Mouse (Mus musculus) left cerebral cortex, postnatal 25 days (tissue): Measurements from ENCODE around the gene Dcp1b. TPM values are rescaled to one million over a fixed set of nuclear protein-coding genes. Genes with fewer than 3 reads are reported as not detected.
A peak's percentile ranks its signal among the peaks of the same experiment; 100 is the strongest.
"Not testable (repeated sequence)": the region's sequence is repeated elsewhere in the genome, so short reads cannot be mapped to it uniquely, and the experiment has no call there.

Experiments used
- DNase-seq, 2 experiments: peaks; one replicate each; pipeline ENCODE4 v3.0.0; 2022; ENCODE audit warnings: low spot score in 2 of 2, mixed read lengths in 1 of 2
- intact Hi-C: fragments of 180-260 bp; cut with DNase I; formaldehyde crosslinking; loops from one replicate; pipeline ENCODE4 v1.15.1; 2025
- total RNA-seq, 2 experiments: library from RNA; stranded (reverse); gene quantifications; 2 replicates each; pipeline ENCODE4 v1.2.3; 2021

Gene Dcp1b
- total RNA-seq, 2 experiments from 2014 or later, result 14.7 to 16.5 TPM

DNA sequence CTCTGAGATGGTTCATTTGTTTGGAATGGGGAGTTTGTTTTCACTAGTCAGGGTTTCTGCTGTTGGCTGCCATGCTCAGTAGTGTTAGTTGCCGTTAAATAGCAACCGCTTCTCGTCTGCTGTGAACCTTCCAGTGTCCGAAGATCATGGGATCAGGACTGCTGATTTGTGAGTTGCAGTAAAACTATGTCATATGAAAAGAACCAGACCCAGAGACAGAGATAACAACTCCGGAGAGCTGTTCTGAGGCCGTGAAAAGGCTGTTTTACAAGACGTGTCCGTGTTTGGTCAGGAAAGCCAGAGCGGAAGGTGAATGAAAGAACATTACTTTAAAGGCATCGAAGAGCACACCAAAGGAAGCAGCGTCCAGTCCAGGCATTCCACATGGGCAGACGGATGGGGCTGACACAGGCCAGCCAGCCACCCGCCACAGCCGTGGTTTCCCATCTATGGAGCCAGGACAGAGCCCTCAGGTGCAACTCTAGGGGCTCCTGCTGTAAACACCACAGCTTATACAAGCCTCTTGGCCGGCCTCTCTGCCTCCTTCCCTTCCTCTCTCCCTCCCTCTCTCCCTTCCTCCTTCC, 18.6 kb downstream of the Dcp1b start:
- intact Hi-C loops, result no loop called here
- no peak for DNase-seq

DNA sequence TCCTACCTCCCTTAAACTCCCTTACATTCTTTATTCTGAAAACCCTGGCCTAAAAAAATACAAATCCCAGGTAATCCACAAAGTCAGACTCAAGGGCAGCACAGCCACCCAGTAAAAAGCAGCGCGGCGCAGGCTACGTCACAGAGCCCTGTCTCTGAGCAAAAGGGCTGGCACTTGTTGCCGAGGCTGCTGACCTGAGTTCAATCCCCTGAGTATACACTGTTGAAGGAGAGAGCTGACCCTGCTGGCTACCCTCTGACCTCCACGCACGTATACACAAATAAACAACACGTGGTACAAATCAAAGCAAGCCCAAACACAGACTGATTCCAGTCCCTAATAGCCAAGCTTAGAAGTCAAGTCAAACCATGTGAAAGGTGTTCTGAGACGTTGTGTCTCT, 19.1 kb downstream of the Dcp1b start:
- intact Hi-C loops, result no loop called here

DNA sequence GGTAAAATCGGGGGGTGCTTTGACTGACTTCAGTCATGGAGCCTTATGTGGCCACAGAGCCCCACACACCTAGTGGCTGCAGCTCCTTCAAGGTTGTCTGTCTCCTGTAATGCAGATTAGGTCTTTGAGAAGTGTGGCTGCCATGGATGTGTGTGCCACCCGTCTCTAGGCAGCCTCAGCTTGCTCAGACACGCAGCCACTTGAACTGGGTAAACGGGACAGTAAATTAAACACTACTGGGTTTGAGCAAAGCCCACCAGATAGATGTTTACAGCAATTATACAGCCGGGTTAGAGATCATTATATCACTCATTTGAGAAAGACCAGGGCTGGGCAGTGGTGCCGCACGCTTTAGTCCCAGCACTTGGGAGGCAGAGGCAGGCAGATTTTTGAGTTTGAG, 19.5 kb downstream of the Dcp1b start:
- DNase-seq, result no peak
- intact Hi-C loops, result no loop called here

More for the DNA sequence above, 19.1 kb downstream of the Dcp1b start:
- DNase-seq, result no peak

DNA sequence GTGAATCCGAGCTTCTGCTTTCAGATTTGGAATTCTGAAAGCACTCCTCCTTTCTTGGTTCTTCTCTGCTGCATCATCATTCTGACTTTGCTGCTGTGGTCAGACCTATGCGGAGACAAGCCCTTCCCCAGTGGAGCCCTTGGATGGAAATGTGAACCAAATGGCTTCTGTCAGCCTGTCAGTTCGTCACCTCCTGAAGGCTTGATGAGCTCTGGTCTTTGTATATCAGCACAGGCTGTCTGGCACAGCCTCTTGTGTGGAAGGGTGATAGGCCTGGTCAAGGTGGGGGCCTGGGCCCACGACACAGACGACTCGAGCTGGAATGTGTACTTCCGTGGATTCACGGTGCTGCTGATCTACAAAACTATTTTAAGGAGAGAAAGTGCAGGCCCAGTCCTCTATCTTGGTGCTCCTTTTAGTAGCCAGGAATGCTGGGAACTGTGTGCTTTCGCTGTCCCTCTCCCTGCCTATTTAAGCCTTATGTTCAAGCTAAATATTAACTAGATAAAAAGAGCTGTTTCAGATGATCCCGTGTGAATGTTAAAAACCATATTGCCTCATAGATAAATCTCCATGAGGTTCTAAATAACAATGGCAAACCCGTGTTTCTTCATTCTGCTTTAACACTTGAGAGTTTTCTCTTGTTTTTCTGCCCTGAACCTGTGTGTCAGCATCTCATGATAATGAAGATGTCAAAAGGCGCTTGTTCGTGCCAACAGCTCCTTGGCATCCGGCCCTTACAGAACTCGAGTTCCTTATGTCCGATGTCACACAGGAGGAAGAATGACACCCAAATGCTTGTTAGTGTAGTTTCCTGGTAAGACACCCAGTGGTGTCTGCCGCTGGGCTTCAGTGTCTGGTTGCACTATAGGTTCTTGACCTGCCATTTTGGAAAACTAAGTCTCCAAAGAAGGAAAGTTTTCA, 21.6 kb downstream of the Dcp1b start, which contains the start of gene Cacna1c:
TSS of gene Cacna1c (minus strand) at position 37 of the 924 bp plus-strand sequence.
- intact Hi-C loops, result no loop called here
- no peak for DNase-seq

DNA sequence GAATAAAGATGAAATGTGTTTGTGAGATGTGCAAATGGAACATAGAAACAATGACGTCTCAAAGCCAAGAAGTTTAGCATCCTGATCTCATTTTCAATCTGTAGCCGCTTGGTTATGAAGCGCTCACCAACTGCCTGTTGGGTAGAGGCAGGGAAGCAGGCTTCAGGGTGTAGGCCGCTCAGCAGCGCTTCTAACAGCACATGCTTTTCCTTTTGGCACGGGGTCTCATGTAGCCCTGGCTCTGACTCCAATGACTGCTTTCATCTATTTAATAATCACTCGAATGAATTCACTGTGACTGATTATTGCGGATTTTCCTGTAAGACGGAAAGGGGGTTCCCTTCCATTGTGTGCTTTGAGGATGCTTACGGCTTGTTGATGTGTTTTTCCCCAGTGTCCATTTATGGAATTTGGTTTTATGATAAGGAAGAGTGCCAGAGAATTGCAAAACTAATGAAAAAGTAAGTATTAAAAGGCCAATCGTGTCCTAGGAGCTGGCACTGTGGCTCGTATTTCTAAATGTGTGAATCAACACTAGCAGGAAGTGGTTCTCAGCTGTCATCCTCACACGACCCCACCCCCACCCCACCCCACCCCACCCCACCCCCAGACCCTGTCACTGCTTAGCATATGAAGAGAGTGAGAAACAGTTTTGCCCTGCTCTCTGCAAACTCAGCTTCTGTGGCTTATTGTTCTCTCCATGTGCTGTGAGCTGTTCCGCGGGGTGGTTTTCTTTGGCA, 23.7 kb downstream of the Dcp1b start:
- intact Hi-C loops, result no loop called here
- no peak for DNase-seq

DNA sequence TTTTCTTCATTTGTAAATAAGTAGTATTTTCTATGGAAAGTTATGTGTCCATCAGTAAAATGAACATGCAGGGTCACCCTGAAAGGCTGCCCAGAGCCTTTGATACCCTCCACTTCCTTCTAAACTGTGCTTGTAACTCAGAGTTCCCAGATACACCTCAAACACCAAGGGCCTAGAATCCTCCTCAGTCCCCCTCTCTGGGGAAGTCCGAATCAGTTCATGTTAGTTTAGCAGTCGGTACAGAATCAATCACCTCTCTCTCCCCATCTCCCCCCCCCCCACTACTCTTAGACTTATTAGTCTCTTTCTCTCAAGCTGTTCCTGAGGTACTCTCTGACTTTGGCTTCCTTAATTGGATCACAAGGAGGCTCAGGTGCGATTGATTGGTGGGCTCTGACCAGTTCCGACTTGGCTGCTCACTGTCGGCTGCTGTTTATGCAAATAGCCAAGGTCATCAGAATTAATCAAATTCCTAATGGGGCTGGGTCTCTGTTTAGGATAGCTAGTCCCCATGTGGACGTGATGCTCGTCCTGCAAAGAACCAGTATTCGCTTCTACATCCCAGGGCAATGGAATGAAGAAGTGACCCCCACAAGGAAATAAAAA, 24.3 kb downstream of the Dcp1b start:
- intact Hi-C loops, result no loop called here
- DNase-seq, result no peak

DNA sequence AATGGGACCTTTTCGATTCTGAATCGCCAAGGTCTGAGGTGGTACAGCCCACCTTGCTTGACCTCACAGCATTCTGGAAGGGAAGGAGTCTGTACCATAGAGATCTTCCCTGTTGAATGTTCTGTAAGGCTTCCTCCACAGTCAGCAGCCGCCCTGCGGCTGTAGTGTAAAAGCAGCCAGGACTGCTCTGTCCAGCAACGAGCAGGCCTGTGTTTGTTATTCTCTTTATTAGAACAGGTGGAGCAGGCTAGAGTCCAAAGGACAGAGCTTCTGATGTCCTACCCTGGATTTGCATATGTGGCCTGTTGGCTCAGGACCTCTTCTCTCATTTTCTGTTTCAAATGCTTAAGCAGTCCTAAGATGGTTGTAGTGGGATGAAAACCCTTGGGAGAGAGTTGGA, 25.3 kb downstream of the Dcp1b start:
- DNase-seq, result no peak
- intact Hi-C loops, result no loop called here

DNA sequence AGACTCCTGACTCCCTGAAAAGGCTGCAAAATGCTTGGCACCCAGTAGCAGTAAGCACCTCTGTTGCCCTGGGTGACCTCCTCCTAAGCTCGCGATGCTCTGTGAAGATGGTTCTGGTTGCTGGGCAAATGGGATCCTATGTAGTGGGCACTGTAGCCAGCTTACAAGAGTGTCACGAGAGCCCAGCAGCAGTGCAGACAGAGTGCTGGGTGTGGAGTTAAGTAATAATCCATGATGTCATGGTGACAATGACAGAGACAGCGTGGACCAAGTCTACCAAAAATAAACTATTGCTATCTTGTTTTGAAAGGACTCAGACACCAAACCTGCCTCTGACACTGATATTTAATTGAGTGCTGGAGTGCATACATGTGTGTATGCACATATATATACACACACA, 26.5 kb downstream of the Dcp1b start:
- intact Hi-C loops, result no loop called here
- no peak for DNase-seq

DNA sequence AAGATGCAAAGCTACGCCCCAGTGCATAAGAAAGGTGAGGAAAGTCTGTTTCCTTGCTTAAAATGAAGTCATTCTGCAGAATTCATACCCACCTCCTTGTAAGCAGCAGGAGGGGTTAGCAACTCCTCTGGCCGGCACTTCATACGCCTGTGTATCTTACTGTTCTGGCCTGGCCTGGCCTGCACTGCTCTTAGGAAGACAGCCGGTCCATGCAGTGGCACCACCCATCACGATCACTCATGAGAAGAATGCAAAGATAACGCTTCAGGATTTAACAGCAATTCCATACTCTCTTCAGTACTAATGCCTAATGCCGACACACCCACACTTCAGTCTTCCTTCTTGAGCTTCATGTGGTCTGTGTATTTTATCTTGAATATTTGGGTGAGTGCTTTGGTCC, 29.2 kb downstream of the Dcp1b start:
- no peak for DNase-seq
- intact Hi-C loops, result no loop called here

DNA sequence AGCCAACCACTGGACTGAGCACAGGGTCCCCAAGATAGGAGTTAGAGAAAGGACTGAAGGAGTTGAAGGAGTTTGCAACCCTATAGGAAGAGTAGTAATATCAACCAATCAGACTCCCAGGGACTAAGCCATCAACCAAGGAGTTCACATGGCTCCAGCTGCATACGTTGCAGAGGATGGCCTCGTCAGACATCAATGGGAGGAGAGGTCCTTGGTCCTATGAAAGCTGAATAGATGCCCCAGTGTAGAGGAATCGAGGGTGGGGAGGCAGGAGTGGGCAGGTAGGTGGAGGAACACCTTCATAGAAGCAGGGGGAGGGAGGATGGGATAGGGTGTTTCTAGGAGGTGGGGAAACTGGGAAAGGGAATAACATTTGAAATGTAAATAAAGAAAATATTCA, 29.9 kb downstream of the Dcp1b start:
- intact Hi-C loops, result no loop called here
- no peak for DNase-seq

DNA sequence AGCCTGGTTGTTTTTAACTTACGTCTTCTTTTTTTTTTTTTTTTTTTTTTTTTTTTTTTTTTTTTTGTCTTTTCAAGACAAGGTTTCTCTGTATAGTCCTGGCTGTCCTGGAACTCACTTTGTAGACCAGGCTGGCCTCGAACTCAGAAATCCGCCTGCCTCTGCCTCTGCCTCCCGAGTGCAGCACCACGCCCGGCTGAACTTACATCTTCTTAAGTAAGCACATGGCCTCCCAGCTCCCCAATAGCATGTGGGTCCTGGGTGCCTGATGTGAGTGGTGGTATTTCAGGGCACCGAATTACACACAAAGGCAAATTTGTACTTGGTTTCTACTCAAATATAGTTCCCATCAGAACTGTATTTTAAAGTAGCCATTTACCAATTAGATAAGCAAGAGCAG, 31.0 kb downstream of the Dcp1b start:
- DNase-seq, intact Hi-C loops: not testable (repeated sequence)

DNA sequence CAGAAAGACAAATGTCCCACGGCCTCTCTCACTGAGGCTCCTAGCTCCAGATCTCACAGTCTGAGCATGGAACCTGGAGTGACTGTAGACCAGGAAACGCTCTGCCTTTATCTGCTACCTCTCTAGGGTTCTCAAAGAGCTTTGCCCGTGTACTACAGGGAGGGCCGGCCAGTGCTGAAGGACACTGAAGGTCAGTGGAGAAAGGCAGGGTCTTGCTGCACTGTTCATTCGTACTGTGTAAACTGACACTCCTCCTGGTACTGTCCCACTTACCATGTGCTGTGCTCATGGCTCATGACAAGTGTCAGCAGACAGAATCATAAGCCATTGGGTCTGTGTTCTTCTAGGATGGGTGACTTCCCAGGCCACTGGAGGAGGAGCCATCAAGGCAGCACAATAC, 38.3 kb downstream of the Dcp1b start:
- no peak for DNase-seq
- intact Hi-C loops, result loop anchor here (10.0 kb wide), 1 partner anchor 589 kb away; no protein-coding TSS in a partner anchor

DNA sequence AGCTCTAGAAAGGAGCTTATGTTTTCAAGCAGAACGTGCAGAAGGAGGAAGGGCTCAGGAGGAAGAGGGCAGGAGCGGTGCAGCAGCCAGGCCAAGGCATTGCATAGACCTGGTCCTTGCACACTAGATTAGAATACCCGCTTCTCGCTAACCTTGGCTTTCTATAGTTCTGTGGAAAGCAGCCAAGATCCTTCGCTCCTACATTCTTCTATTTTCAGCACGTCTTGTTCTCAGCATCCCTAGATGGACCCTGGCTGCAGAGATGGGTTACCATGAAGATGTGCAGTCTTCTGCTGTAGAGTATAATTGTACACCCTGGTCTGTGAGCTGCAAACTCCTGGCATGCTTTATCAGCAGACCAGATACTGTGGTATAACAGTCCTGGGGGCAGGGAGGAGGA, 39.1 kb downstream of the Dcp1b start:
- peak in 1 of 2 experiments; percentile 55 for DNase-seq
- intact Hi-C loops, result loop anchor here (10.0 kb wide), 1 partner anchor 589 kb away; no protein-coding TSS in a partner anchor

DNA sequence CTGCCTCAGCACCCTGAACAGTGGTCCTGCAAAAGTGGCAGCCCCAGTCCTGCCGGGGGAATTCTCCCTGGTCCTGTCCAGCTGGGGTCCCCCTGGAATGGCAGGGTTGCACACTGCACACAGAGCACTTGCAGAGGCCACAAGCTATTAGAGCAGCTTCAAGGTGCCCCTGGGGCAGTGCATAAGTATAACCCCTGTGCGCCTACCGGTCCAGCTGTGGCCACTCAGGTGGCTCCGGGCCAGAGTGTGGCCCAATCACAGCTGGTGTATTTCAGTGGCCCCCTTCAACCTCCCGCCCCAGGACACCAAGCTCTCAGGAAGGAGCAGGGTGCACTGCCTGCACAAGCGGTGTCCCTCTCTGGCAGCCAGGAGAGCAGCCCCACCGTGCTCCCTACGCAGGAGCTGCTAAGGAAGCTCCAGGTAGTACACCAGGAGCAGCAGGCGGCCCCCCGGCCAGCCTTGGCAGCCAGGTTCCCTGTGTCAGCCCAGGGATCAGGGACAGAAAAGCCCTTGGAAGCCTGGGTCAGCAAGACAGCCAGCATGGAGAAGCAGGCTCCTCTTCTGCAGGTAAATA, 40.1 kb downstream of the Dcp1b start:
- DNase-seq, result no peak
- intact Hi-C loops, result loop anchor here (10.0 kb wide), 1 partner anchor 590 kb away; no protein-coding TSS in a partner anchor

DNA sequence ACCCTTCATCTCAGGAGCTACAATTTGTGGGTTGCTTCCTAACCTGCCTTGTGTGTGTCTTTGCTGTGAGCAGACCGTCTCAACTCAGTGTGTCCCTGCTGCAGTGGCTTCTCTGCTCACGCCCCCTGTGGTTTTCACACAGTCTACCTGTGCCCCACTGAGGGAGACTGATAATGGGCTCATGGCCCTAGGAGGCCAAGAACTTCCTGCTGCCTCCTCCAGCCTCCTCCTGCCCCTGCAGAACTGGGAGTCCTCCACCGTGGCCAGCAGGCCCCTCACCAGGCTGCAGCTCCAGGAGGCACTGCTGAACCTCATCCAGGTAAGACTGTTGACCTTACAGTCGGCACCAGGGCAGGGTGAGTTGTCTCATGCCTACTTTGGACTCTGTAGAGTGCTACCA, 42.6 kb downstream of the Dcp1b start:
- no peak for DNase-seq
- intact Hi-C loops, result loop anchor here (10.0 kb wide), 1 partner anchor 593 kb away; no protein-coding TSS in a partner anchor

DNA sequence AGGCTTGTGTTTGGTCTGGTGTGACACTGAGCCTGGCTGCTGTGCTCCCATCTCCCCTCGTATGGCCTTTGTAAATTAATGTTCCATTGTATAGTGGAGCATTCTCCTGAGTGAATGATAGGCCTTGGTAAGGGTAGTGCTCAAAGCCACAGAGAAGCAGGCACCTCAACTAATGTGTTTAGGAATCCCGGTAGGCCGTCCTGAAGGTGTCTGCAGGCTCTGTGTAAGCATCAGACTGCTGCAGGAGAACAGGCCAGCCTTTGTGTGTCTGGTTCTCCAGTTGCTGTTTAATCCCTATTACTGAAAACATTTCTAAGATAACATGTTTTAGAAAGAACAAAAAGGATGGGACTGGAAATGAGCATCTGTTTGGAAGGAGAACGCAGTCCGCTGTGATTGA, 43.5 kb downstream of the Dcp1b start:
- no peak for DNase-seq
- intact Hi-C loops, result loop anchor here (10.0 kb wide), 1 partner anchor 594 kb away; no protein-coding TSS in a partner anchor

DNA sequence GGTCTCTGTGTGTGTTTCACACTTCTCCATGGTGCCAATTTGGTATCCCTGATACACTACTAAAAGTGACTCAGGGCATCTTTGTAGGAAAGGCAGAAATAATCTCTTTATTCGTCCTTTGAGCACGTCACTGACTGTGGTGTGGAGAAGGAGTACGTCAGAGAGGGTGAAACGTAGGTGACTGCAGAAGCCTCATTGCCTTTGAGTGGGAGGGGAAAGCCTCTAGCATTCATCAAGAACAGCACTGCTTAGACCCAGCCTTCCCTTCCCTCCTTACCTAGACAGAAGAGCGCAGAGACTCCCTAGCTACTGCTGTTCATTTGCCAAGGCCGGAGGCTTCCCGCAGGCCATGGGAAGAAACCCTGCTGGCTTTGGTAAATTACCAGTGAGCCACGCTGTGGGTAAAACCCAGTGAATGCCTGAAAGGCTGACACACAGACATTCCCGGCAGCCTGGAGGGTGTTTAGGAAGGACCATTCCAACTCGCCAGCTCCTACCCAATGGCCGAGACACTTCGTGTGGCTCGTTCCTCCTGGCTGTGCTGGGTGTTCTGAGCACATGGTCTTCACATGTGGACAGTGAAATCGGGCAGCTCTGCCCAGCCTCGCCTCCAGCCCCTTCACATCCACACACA, 44.3 kb downstream of the Dcp1b start:
- intact Hi-C loops, result loop anchor here (10.0 kb wide), 1 partner anchor 595 kb away; no protein-coding TSS in a partner anchor

DNA sequence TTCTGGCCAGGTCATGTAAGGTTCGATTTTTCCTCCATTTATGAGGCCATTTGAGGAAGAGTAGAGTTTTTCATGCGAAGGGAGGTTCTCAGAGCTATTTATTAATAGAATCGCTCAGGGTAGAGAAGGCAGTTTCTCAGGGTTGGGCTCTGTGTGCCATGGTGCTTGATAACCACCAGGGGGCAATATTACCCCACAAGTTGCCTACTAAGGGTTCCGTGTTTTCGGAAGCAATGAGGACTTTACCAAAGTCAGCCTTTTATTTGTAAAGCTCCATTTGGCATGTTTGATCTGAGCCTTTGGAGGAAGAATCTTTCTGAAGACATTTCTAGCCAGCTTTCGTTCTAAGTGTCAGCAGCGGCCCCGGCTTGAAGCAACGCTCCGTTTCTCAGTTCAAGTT, 45.2 kb downstream of the Dcp1b start:
- DNase-seq, result peak; percentile 76 to 83
- intact Hi-C loops, result loop anchor here (1.0 to 5.0 kb wide), 4 partner anchors 62 to 224 kb away; no protein-coding TSS in a partner anchor

More for the DNA sequence above, 44.3 kb downstream of the Dcp1b start:
- peak in 1 of 2 experiments; percentile 53 for DNase-seq
